Mouse (Mus musculus) olfactory bulb, adult 2 months (tissue): ENCODE results near the gene Trmt13. TPM values are rescaled to one million over a fixed set of nuclear protein-coding genes. Genes with fewer than 3 reads are reported as not detected.

Experiments used
- H3K27ac ChIP-seq: fragments of 200-500 bp; 2 replicates; pipeline ENCODE4 v1.5.1; 2012; ENCODE audit warnings: low read depth, low read length; ENCODE audit not compliant: insufficient read depth
- H3K4me1 ChIP-seq: fragments of 200-500 bp; 2 replicates; pipeline ENCODE4 v1.6.1; 2012; ENCODE audit warnings: low read length; ENCODE audit not compliant: control insufficient read depth, insufficient read depth
- H3K4me3 ChIP-seq: fragments of 200-500 bp; 2 replicates; pipeline ENCODE4 v1.5.1; 2012; ENCODE audit warnings: mild to moderate bottlenecking, low read depth, low read length, moderate library complexity; ENCODE audit not compliant: insufficient read depth
- CTCF ChIP-seq: fragments of 200-500 bp; IDR thresholded peaks from 2 replicates; pipeline ENCODE4 v1.5.1; 2012; ENCODE audit warnings: low read depth, mild to moderate bottlenecking, low read length, moderate library complexity; ENCODE audit not compliant: insufficient read depth
- POLR2A ChIP-seq: fragments of 200-500 bp; IDR thresholded peaks from 2 replicates; pipeline ENCODE4 v1.6.1; 2012; ENCODE audit warnings: mild to moderate bottlenecking, low read depth, low read length, moderate library complexity; ENCODE audit not compliant: insufficient read depth
- WGBS: fragments of 180-500 bp; shearing (Covaris S2); methylation state at CpG from one replicate; pipeline ENCODE4 v1.1.7; 2018; 5-methylcytosine and 5-hydroxymethylcytosine counted together
- polyA plus RNA-seq: library from polyadenylated mRNA; stranded (reverse); fragments of >200 nt; gene quantifications from 2 replicates; pipeline ENCODE4 v1.2.4, GENCODE M21; 2012; ENCODE audit warnings: low replicate concordance; ENCODE audit not compliant: missing spikeins, insufficient read depth, insufficient read length

Trmt13 gene
- polyA plus RNA-seq, 1 experiment, result not detected

GRCm38 (mm10) chr3:116537200-116537573, 77.2 kb downstream of the Trmt13 start:
- Histone ChIP-seq H3K4me1 (no peaks in the 10 kb centered on the region), H3K27ac (no peak overlapping the region), H3K4me3 (no peak overlapping the region)
- TF ChIP-seq POLR2A, result no peak
- 70% methylated on average over 6 of the region's 6 CpGs for WGBS

- Histone ChIP-seq H3K4me3 (no peak overlapping the region), H3K27ac (no peak overlapping the region), H3K4me1 (no peaks in the 10 kb centered on the region)
- WGBS, result 76% methylated on average over 16 of the region's 16 CpGs
- TF ChIP-seq CTCF (no peak), POLR2A (no peak)
Observed at GRCm38 (mm10) chr3:116536428-116537199, 77.8 kb downstream of the Trmt13 start.

Other genes with a start within 250 kb of the Trmt13 start
- gene Cdc14a, start 190.6 kb downstream of the Trmt13 start, polyA plus RNA-seq, result not detected in 2 replicates
- not detected in 2 replicates for gene Rtca, start 106.4 kb downstream of the Trmt13 start, polyA plus RNA-seq
- not detected in 2 replicates for gene Dbt, start 101.5 kb downstream of the Trmt13 start, polyA plus RNA-seq
- not detected in 2 replicates for gene Lrrc39, start 51.6 kb downstream of the Trmt13 start, polyA plus RNA-seq
- gene Sass6, start 19.6 kb downstream of the Trmt13 start, polyA plus RNA-seq, result not detected in 2 replicates
- not detected in 2 replicates for gene Mfsd14a, start 48.1 kb upstream of the Trmt13 start, polyA plus RNA-seq
- not detected in 2 replicates for gene Gm43191, start 66.7 kb upstream of the Trmt13 start, polyA plus RNA-seq
- gene Slc35a3, start 98.2 kb upstream of the Trmt13 start, polyA plus RNA-seq, result not detected in 2 replicates
- not detected in 2 replicates for gene Agl, start 193.6 kb upstream of the Trmt13 start, polyA plus RNA-seq
- not detected in 2 replicates for gene Frrs1, start 244.9 kb upstream of the Trmt13 start, polyA plus RNA-seq